Mouse (Mus musculus) bone marrow macrophage, adult 2 months (primary cell): ENCODE results near the gene Ifit2.

Experiments
- CTCF ChIP-seq: IDR thresholded peaks from 2 replicates; pipeline ENCODE4 v1.5.1; 2012; ENCODE audit warnings: low read depth, mild to moderate bottlenecking, low read length, moderate library complexity
- POLR2A ChIP-seq: IDR thresholded peaks from 2 replicates; pipeline ENCODE4 v1.6.1; 2012; ENCODE audit warnings: mild to moderate bottlenecking, low read depth, low read length, borderline replicate concordance

GRCm38 (mm10) chr19:34532061-34532751 is 18.3 kb upstream of the Ifit2 start:
- TF ChIP-seq CTCF: no peak
- no peak for TF ChIP-seq POLR2A
